Mouse (Mus musculus): Measurements from ENCODE around the gene Mogat1. TPM values are rescaled to one million over a fixed set of nuclear protein-coding genes. Genes with fewer than 3 reads are reported as not detected.

Gene Mogat1
- polyA plus RNA-seq, 1 experiment from 2014 or later = 0.80 TPM

Other genes with a start within 250 kb of the Mogat1 start
- 1.2 and 1.4 TPM in 2 replicates for gene Sgpp2, start 200.6 kb upstream of the Mogat1 start, polyA plus RNA-seq (2015; fragmentation: Nextera tagmentation; extraction: Ambion mirVana)
- 149 and 154 TPM in 2 replicates for gene Farsb, start 22.1 kb upstream of the Mogat1 start, polyA plus RNA-seq (2015; fragmentation: Nextera tagmentation; extraction: Ambion mirVana)
- 1.3 and 1.8 TPM in 2 replicates for gene BC035947, start 1.2 kb downstream of the Mogat1 start, polyA plus RNA-seq (2015; fragmentation: Nextera tagmentation; extraction: Ambion mirVana)
- 98.9 and 106 TPM in 2 replicates for gene Acsl3, start 146.8 kb downstream of the Mogat1 start, polyA plus RNA-seq (2015; fragmentation: Nextera tagmentation; extraction: Ambion mirVana)
- 1.8 and 2.2 TPM in 2 replicates for gene Utp14b, start 147.0 kb downstream of the Mogat1 start, polyA plus RNA-seq (2015; fragmentation: Nextera tagmentation; extraction: Ambion mirVana)